Mouse (Mus musculus) lung, adult 2 months (tissue): Measurements from ENCODE around the gene Meis2. TPM values are rescaled to one million over a fixed set of nuclear protein-coding genes. Genes with fewer than 3 reads are reported as not detected.
A peak's percentile ranks its signal among the peaks of the same experiment; 100 is the strongest.

ENCODE experiments used
- DNase-seq: peaks from one replicate; pipeline ENCODE4 v3.0.0; 2022
- H3K4me1 ChIP-seq: fragments of 200-500 bp; 2 replicates; pipeline ENCODE4 v1.6.1; 2011; ENCODE audit warnings: low read length; ENCODE audit not compliant: control insufficient read depth, insufficient read depth
- H3K4me3 ChIP-seq: fragments of 200-500 bp; replicated peaks from 2 replicates; pipeline ENCODE3; 2011; ENCODE audit warnings: low read depth, mild to moderate bottlenecking, control low read depth, low read length; ENCODE audit errors: extremely low read depth
- CTCF ChIP-seq: fragments of 200-500 bp; IDR thresholded peaks from 2 replicates; pipeline ENCODE4 v1.5.1; 2011; ENCODE audit warnings: mild to moderate bottlenecking, low read length, control low read depth; ENCODE audit not compliant: insufficient read depth
- POLR2A ChIP-seq: fragments of 200-500 bp; IDR thresholded peaks from 2 replicates; pipeline ENCODE4 v1.6.1; 2011; ENCODE audit warnings: low read depth, mild to moderate bottlenecking, control low read depth, low read length, borderline replicate concordance; ENCODE audit errors: extremely low read depth
- WGBS: fragments of 180-500 bp; shearing (Covaris S2); methylation state at CpG from one replicate; pipeline ENCODE4 v1.1.7; 2018; 5-methylcytosine and 5-hydroxymethylcytosine counted together
- polyA plus RNA-seq: library from polyadenylated mRNA; depleted of rRNA; stranded (reverse); fragments of >200 nt; gene quantifications from 2 replicates; pipeline ENCODE4 v1.2.3, GENCODE M21; 2012

Meis2 gene
- polyA plus RNA-seq, 1 experiment, result 22.6 TPM

DNA sequence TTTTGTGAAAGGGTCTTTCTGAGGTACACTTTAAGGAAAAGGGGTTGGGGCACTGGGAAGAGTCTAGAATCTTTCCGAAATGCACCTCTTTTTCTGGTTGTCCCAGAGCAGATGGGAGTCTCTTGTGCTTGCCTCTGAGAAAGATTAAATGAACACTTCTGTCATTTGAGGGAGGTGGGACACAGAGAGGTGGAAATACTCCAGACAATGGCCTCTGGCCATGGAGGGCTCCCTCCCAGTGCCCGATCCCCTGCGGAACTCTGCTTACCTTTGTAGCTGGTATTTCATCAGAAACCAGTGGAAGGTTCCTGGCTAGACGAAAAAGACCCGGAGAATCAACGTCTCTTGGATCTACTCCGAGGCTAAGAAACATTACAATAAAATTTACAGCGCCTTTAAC is 207.4 kb downstream of the Meis2 start:
- no peak for DNase-seq
- TF ChIP-seq POLR2A (no peak), CTCF (no peak)
- 71% methylated on average over 8 of the region's 8 CpGs for WGBS
- H3K4me3 ChIP-seq, result no peak overlapping the region
- H3K4me1 ChIP-seq, result peaks cover 2% of the 10 kb centered on the region; the same call in 1 of the 2 replicates

DNA sequence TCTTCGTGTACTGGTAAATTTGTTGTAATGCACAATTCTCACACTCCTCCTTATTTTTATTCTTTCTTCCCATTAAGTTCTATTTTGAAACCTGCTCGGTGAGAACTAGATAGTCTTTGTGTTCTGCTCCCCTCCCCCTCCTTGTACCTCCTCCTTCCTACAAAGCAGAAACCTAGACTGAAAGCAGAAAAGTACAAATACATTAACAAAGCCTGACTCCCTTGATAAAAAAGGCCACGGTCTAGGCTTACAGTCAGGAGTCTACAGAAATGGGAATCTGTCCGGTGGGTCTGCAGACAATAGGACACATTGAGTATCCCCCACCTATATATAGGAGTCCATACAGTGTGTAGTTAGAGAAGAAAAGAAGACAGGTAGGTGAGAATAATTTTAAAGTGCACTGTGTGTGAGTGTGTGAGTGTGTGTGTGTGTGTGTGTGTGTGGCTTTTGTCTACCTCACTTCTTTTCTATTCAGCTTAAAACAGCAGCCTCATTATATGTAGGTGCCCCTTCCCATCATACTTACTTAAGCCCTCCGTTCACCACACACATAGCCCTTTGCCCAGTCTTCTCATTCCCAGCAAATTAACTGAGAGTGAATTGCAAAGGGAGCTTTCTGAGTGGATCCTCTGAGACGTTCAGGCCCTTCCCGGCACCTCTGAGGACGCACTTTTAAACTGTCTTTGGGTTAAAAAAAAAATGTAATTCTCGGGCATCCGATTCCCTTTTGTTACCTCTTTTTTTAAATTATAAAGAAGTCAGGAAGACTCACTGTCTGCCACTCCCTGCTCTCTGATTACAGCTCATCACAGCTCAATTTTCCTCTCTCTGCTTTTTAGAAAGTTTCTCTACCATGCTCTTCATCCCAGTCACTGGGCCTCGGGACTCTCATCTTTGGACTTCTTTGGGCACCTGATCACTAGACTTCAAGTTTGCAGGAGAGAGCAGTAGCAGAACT is 208.2 kb downstream of the Meis2 start:
- DNase-seq, result no peak
- Histone ChIP-seq H3K4me3 (no peak overlapping the region), H3K4me1 (peaks cover 2% of the 10 kb centered on the region; the same call in 1 of the 2 replicates)
- 60% methylated on average over 11 of the region's 11 CpGs for WGBS
- no peak for TF ChIP-seq CTCF
- TF ChIP-seq POLR2A, result no peak

DNA sequence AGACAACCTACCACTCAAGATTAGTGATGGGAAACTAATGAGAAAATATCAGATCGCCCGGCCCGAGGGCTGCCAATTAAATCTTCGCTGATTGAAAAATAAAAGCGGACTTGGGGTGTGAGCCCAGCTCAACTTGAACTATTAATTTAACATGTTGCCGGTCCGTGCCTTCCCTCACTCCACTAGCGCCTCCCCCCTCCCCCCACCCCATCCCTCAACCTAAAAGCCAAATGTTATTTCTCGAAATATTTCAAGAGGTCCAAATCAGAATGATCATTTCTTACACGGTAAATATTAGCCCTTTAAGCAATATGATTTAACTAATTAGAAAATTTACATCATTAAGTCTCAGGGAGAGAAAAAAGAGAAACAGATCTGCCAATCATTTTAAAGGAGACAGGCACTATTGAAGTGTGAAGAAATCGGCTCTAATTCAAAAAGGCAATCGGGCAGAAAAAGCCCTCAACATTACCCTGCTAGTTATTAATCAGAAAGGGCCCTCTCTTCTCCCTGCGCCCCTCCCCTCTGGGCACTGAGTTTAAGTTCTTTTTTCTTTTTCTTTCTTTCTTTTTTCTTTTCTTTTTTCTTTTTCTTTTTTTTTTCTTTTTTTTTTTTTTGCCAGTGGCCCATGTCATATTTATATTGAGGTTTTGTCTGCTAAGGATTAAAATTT is 209.1 kb downstream of the Meis2 start:
- no peak for TF ChIP-seq CTCF
- no peak for TF ChIP-seq POLR2A
- Histone ChIP-seq H3K4me1 (peaks cover 2% of the 10 kb centered on the region; the same call in 1 of the 2 replicates), H3K4me3 (no peak overlapping the region)
- DNase-seq, result no peak
- 15% methylated on average over 13 of the region's 13 CpGs for WGBS

DNA sequence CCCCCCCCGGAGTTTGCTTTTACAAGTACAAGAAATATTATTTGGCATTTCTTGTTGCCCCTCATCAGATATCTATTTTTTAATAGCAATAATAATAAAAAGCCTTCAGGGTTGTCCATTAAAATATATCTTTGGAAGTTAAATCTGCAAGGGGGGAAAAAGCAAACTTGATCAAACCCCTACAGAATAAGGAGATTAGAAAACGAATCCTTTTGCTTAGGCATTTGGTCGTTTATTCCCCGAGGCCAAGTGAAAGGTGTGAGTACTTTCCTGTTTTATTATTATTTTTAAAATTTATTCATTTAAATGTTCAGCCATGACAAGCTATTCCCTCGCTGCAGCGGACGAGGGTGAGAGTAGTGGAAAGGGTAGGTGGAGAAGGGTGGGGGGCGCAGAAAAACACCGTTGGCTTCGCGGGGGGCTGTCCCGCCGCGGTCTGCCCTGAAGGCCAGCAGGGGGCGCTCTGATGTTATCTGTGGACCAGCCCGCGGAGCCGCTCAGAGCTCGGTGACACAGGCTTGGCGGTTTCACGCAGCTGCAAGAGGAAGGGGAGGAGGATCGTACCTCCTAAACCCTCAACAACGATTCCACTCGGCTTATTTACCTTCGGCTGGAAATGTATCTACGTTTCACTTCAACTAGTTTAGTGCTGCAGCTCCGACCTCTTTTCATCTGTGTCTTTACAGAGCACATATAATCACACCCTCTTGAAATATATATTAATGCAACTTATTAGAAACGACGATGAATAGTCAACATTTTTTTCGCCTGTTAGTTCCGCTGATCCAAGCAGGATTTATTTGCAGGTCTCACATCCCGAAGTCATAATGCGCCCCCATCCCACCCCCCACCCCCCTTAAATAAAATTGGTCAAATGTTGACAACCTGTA is 209.9 kb downstream of the Meis2 start:
- Histone ChIP-seq H3K4me1 (peaks cover 2% of the 10 kb centered on the region; the same call in 1 of the 2 replicates), H3K4me3 (peak overlapping the region; percentile 54)
- TF ChIP-seq POLR2A, result no peak
- TF ChIP-seq CTCF, result peak; percentile 58
- DNase-seq, result peak; percentile 76
- WGBS, result 1% methylated on average over 33 of the region's 33 CpGs

DNA sequence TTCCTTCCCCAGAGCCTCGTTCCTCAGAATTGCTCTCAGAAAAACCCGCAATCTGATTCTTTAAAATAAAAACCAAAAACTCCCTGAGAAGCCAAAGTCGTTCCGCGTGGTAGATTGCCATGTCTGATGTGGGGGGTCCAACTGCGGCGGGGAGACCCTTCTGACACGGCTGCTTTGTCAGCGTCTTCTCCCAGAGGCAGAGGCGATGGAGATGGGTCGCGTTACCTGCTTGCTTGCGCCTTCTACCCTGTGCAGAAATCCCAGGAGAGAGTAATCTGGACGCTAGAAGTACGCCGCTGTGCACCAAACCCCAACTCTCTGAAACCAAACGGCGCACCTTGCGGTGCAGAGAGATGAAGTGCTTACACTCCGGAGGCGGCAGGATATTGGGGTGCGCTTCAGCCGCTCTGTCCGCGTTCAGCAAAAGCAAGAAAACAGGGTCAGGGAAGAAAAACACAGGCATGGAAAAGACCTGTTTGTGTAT is 210.8 kb downstream of the Meis2 start:
- Histone ChIP-seq H3K4me1 (peaks cover 2% of the 10 kb centered on the region; the same call in 1 of the 2 replicates), H3K4me3 (no peak overlapping the region)
- 7% methylated on average over 25 of the region's 25 CpGs for WGBS
- TF ChIP-seq CTCF (no peak), POLR2A (no peak)
- no peak for DNase-seq

DNA sequence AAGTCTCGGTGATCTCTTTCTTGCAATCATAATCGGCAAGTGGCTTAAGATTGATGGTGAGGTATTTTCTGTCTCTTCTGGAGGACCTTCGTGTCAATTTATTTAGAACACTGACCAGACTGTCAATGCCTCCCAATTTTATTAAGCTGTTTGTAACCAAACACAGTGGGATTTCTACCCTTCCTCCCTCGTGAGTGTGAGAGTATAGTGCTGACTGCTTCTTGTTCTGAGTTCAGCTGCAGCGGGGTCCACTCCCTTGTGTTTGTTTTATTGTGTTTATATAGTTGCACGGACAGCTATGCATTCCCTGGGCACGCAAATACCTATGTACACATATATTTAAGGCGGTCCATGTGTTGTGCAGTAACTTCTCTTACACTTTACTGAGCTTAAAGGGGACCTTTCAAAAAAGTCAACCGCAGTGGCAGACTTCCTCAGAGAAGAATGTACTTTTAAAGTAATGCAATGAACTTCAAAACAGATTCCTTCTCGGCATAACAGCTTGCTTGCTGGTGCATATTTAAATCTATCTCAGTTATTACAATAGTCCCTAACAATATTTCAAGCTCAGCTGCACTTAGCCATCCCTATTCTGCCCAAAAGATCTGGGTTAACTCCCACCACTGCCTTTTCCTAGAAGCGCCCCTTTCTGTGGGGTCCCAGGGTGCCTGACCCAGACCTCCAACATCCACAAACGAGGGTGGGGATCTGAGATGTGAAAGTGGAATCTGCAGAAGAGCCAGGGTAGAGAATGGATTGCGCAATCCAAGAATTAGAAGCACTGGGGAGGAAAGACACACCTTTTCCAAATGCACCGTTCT is 211.4 kb downstream of the Meis2 start:
- Histone ChIP-seq H3K4me1 (peaks cover 2% of the 10 kb centered on the region; the same call in 1 of the 2 replicates), H3K4me3 (no peak overlapping the region)
- TF ChIP-seq POLR2A (no peak), CTCF (no peak)
- DNase-seq, result no peak
- WGBS, result 39% methylated on average over 14 of the region's 14 CpGs

DNA sequence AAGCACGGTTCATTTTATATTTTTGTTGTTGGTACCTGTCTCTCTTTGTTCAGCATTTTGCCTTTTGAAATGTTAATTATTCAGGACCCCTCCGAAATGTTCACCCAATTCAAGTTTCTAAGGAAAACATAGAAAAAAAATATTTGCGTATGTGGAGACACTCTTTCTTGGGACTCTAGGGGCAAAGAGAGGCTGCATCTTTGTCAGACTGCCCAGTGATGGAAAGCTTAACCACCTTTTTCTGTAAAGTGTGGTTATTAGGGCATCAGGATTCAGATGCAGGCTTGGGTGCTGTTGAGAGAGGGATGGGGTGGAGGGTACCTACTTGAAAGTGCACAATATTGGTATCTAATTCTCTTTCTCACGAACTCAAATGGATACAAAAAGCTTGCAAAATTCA is 212.4 kb downstream of the Meis2 start:
- WGBS, result 57% methylated on average over 4 of the region's 4 CpGs
- no peak for DNase-seq
- Histone ChIP-seq H3K4me1 (peaks cover 2% of the 10 kb centered on the region; the same call in 1 of the 2 replicates), H3K4me3 (no peak overlapping the region)
- TF ChIP-seq POLR2A, result no peak
- no peak for TF ChIP-seq CTCF

DNA sequence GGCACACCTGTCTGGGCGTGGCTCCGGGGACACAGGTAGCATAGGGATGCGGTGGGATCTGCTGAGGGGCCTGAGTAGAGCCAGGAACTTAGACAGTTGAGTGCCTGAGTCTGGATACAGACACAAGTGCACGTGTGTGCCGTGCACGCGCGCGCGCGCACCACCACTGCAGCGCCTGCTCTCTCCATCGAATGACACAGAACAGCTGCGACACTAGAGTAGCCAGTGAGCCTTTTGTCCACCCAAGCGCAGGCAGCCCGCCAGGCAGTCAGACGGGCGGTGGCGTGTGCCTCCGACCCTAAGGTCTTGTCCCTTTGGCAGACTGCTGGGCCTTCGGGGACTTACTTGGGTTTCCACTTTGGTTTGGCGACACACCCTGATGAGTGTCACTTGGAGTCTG is 213.0 kb downstream of the Meis2 start:
- Histone ChIP-seq H3K4me1 (peaks cover 2% of the 10 kb centered on the region; the same call in 1 of the 2 replicates), H3K4me3 (no peak overlapping the region)
- DNase-seq, result peak; percentile 7
- 6% methylated on average over 22 of the region's 22 CpGs for WGBS
- TF ChIP-seq CTCF, result no peak
- TF ChIP-seq POLR2A, result no peak
